Mouse (Mus musculus) liver, postnatal 0 days (tissue): ENCODE measurements around the gene Derl3. TPM values are rescaled to one million over a fixed set of nuclear protein-coding genes. Genes with fewer than 3 reads are reported as not detected.

Source experiments
- ATAC-seq: fragments of 200-750 bp; cut with Nextera tagmentation; 2 replicates; pipeline ENCODE4 v1.8.0; 2017; ENCODE audit warnings: mild to moderate bottlenecking, moderate library complexity
- DNase-seq: peaks from one replicate; pipeline ENCODE4 v3.0.0-alpha.2; 2016
- H3K27ac ChIP-seq: fragments of 300-500 bp; sonication (generic); 2 replicates; pipeline ENCODE4 v1.5.1; 2014; ENCODE audit warnings: antibody characterized with exemption, moderate library complexity, mild to moderate bottlenecking, low read depth
- H3K27me3 ChIP-seq: fragments of 300-500 bp; sonication (generic); 2 replicates; pipeline ENCODE4 v1.6.1; 2014; ENCODE audit warnings: low read length, control low read depth, mixed read lengths; ENCODE audit not compliant: insufficient read depth
- H3K36me3 ChIP-seq: fragments of 300-500 bp; sonication (generic); replicated peaks from 2 replicates; pipeline ENCODE4 v1.6.1; 2014; ENCODE audit warnings: mild to moderate bottlenecking, control low read depth, low read length, moderate library complexity, mixed read lengths; ENCODE audit not compliant: insufficient read depth
- H3K4me1 ChIP-seq: fragments of 300-500 bp; sonication (generic); 2 replicates; pipeline ENCODE4 v1.6.1; 2014; ENCODE audit warnings: antibody characterized with exemption, mild to moderate bottlenecking, control low read depth; ENCODE audit not compliant: insufficient read depth
- H3K4me2 ChIP-seq: fragments of 300-500 bp; sonication (generic); 2 replicates; pipeline ENCODE4 v1.6.1; 2014; ENCODE audit warnings: low read depth, mild to moderate bottlenecking, low read length, moderate library complexity, mixed read lengths
- H3K4me3 ChIP-seq: fragments of 300-500 bp; sonication (generic); 2 replicates; pipeline ENCODE4 v1.5.1; 2014; ENCODE audit warnings: low read depth, low read length
- H3K9ac ChIP-seq: fragments of 300-500 bp; sonication (generic); replicated peaks from 2 replicates; pipeline ENCODE4 v1.6.1; 2014; ENCODE audit warnings: mild to moderate bottlenecking, moderate library complexity
- H3K9me3 ChIP-seq: fragments of 300-500 bp; sonication (generic); 2 replicates; pipeline ENCODE4 v1.6.1; 2016; ENCODE audit warnings: mild to moderate bottlenecking, control low read depth, low read length, mixed read lengths
- CTCF ChIP-seq: sonication (generic); IDR thresholded peaks from 2 replicates; pipeline ENCODE4 v1.5.1; 2016; ENCODE audit warnings: antibody characterized with exemption, low read depth
- EP300 ChIP-seq: IDR thresholded peaks from 2 replicates; pipeline ENCODE4 v1.6.1; 2016; ENCODE audit warnings: antibody characterized with exemption, low read depth, mild to moderate bottlenecking
- WGBS: fragments of 180-500 bp; shearing (Covaris S2); extraction: QIAGEN DNeasy Blood & Tissue Kit; methylation state at CpG from one replicate; pipeline ENCODE4 v1.1.7; 2014; ENCODE audit not compliant: insufficient replicate concordance; 5-methylcytosine and 5-hydroxymethylcytosine counted together
- polyA plus RNA-seq: library from polyadenylated mRNA; unstranded; fragments of >200 nt; fragmentation: Nextera tagmentation; extraction: Ambion mirVana; gene quantifications from 2 replicates; pipeline ENCODE4 v1.2.1, GENCODE M21; 2015

Gene Derl3
- polyA plus RNA-seq, 1 experiment from 2014 or later: 0.52 TPM

- peak within 1 kb of the TSS; percentile 81 for H3K9ac ChIP-seq
- peak; percentile 76 for ATAC-seq
- DNase-seq: peak; percentile 95
- H3K9me3 ChIP-seq: no peaks in the 10 kb centered on the region
- peak within 1 kb of the TSS; percentile 77 for H3K4me3 ChIP-seq
- TF ChIP-seq EP300 (no peak), CTCF (no peak)
- H3K4me2 ChIP-seq: peak within 1 kb of the TSS; percentile 87
- H3K4me1 ChIP-seq: peaks cover 62% of the 10 kb centered on the region
- H3K27me3 ChIP-seq: peaks cover 15% of the 10 kb centered on the region
- H3K27ac ChIP-seq: peak within 1 kb of the TSS; percentile 90
- H3K36me3 ChIP-seq: peaks cover 9% of the 10 kb centered on the region
- 2% methylated on average over 51 of the region's 51 CpGs for WGBS
Measured at GRCm38 (mm10) chr10:75935680-75936541, 42.7 kb downstream of the Derl3 start, which contains the start of gene Mmp11. Gene Mmp11 (minus strand): TSS chr10:75936496.

- Histone ChIP-seq H3K9me3 (no peaks in the 10 kb centered on the region), H3K4me3 (peak overlapping the region; percentile 77), H3K36me3 (peaks cover 9% of the 10 kb centered on the region), H3K4me1 (peaks cover 55% of the 10 kb centered on the region), H3K9ac (peak overlapping the region; percentile 81), H3K27me3 (peaks cover 3% of the 10 kb centered on the region), H3K27ac (peak overlapping the region; percentile 90), H3K4me2 (peak overlapping the region; percentile 87)
- DNase-seq: peak; percentile 36
- WGBS: 61% methylated on average over 18 of the region's 18 CpGs
- peak; percentile 1; the same call in 1 of the 2 replicates for ATAC-seq
- TF ChIP-seq EP300 (no peak), CTCF (peak; percentile 19; the same call in 1 of the 2 replicates)
Measured at GRCm38 (mm10) chr10:75936909-75937667, 43.9 kb downstream of the Derl3 start.

GRCm38 (mm10) chr10:75937851-75938643 is 44.8 kb downstream of the Derl3 start:
- peak overlapping the region; percentile 81 for H3K9ac ChIP-seq
- H3K9me3 ChIP-seq: no peaks in the 10 kb centered on the region
- TF ChIP-seq CTCF: no peak
- TF ChIP-seq EP300: peak; percentile 62
- 36% methylated on average over 10 of the region's 10 CpGs for WGBS
- peak overlapping the region; percentile 87 for H3K4me2 ChIP-seq
- peak overlapping the region; percentile 90 for H3K27ac ChIP-seq
- ATAC-seq (peak; percentile 14), DNase-seq (peak; percentile 59)
- H3K27me3 ChIP-seq: no peaks in the 10 kb centered on the region
- peaks cover 9% of the 10 kb centered on the region for H3K36me3 ChIP-seq
- H3K4me3 ChIP-seq: peak overlapping the region; percentile 77
- H3K4me1 ChIP-seq: peaks cover 47% of the 10 kb centered on the region

GRCm38 (mm10) chr10:75939481-75940234 is 46.4 kb downstream of the Derl3 start:
- peak overlapping the region; percentile 87 for H3K4me2 ChIP-seq
- H3K4me3 ChIP-seq: peak overlapping the region; percentile 57
- peak overlapping the region; percentile 85 for H3K27ac ChIP-seq
- peak overlapping the region; percentile 73 for H3K9ac ChIP-seq
- H3K36me3 ChIP-seq: peaks cover 9% of the 10 kb centered on the region
- WGBS: 42% methylated on average over 9 of the region's 9 CpGs
- peak; percentile 43 for ATAC-seq
- H3K9me3 ChIP-seq: no peaks in the 10 kb centered on the region
- DNase-seq: peak; percentile 75
- H3K4me1 ChIP-seq: peaks cover 45% of the 10 kb centered on the region
- H3K27me3 ChIP-seq: no peaks in the 10 kb centered on the region
- TF ChIP-seq EP300 (0 out of 2 replicates have a peak, but pooled peaks have one; percentile 27), CTCF (no peak)

- peaks cover 9% of the 10 kb centered on the region for H3K36me3 ChIP-seq
- H3K27me3 ChIP-seq: no peaks in the 10 kb centered on the region
- TF ChIP-seq CTCF (no peak), EP300 (no peak)
- peak within 1 kb of the TSS; percentile 57 for H3K4me3 ChIP-seq
- peaks cover 41% of the 10 kb centered on the region for H3K4me1 ChIP-seq
- peak within 1 kb of the TSS; percentile 85 for H3K27ac ChIP-seq
- no peak for DNase-seq
- peak within 1 kb of the TSS; percentile 87 for H3K4me2 ChIP-seq
- no peaks in the 10 kb centered on the region for H3K9me3 ChIP-seq
- ATAC-seq: no peak
- H3K9ac ChIP-seq: peak within 1 kb of the TSS; percentile 73
- WGBS: 85% methylated on average over 5 of the region's 5 CpGs
Measured at GRCm38 (mm10) chr10:75940520-75940919, 47.3 kb downstream of the Derl3 start, which contains the start of gene Gm867. Gene Gm867 (minus strand): TSS chr10:75940672.
